Mouse (Mus musculus) spleen, postnatal 10 days (tissue): Measurements from ENCODE around the gene Ifi214.
"Not testable (repeated sequence)": the region's sequence is repeated elsewhere in the genome, so short reads cannot be mapped to it uniquely, and the experiment has no call there.

ENCODE experiments used
- DNase-seq, 2 experiments: peaks; one replicate each; pipeline ENCODE4 v3.0.0; 2021 to 2022; ENCODE audit warnings: low spot score in 2 of 2

Ifi214 gene

DNA sequence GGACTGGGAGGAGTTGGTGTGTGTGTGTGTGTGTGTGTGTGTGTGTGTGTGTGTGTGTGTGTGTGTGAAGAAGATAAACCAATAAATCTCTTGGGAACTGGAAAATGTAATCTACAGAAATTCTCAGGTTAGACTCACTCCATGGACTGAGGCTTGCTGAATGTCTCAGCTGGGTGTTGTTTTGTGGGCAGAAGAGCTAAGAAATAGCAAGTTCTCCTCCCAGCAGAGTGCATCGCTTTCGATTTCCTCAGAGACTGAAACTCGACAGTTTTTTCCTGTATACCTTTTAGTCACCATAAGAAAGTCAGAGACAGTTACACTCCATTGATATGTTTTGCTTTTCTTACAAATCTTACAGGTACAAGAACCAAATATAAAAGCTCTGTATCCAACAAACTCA is at the start of gene Ifi214:
TSS of gene Ifi214 (minus strand) at position 167 of the 400 bp plus-strand sequence.
- not testable (repeated sequence) for DNase-seq

DNA sequence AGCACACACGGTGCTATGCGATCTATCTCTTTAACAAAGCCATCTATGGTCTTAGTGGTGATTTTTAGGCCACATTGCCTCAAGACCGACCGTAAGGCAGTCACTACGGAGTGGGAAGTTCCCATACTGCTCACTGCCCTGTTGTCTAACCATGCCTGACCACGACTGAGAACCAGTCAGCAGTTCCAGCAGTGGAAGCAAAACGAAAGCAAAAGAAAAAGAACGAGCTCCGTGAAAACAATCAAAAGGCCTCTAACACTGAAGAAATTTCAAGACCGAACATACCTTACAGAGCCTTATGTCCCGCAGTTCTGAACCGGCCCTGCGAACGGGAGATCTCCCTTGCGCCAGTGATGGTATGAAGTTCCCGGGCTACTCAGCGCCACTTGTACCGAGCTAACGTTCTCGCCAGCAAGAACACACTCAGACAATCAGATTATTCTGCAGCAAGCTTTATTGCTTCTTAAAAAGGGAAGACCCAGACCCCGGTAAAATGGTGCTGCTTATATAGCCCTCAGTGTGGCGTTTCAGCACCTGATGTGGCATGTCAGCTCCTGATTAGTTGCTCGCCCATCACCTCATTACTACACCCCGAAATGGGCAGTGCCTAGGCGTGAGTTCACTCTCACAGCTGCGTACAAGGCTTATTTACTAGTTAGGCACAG is 44.3 kb upstream of the Ifi214 start:
- no peak for DNase-seq

DNA sequence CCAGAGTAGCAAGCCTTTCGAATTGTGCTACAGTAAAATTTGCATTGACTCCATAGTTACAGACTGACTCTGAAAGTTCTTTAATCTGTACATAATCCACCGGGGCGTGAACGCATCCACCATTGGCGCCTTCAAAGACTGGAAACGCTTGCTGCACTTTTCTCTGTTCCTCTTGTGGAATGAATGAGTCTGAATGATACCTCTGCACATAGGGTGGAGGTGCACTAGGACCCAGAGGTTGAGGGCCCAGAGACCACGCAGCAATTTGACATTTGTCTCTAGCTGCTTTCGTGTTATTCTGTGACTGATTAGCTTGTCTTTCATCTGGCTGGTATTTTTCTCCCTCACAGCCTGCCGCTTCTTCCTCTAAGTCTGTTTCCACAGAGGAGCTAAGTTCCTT is 43.3 kb upstream of the Ifi214 start:
- no peak for DNase-seq

DNA sequence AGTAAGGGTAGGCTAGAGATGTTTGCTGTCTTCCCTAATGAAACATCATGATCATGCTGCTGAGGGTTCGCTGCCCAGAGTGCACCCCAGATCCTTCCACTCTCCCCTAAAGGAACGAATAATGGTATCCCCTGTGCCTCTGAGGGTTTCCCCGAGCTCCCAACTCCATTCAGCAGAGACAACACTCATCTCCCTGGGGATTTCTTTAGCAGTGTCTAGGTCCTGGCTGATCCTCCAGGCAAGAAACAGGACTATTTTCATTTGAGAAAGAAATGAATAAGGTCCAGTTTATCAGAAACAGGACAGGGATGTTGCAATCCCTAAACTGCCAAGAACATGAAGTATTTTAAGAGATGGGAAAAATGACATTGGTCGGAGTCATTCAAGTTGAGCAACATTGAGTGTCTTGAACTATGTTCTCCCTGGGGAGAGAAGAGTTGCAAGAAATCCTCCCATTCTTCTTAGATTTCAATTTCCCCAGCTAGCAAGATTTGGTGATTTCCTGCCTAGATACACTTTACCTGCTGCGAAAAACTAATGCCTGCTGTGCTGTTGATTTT is 14.8 kb upstream of the Ifi214 start:
- not testable (repeated sequence) for DNase-seq

DNA sequence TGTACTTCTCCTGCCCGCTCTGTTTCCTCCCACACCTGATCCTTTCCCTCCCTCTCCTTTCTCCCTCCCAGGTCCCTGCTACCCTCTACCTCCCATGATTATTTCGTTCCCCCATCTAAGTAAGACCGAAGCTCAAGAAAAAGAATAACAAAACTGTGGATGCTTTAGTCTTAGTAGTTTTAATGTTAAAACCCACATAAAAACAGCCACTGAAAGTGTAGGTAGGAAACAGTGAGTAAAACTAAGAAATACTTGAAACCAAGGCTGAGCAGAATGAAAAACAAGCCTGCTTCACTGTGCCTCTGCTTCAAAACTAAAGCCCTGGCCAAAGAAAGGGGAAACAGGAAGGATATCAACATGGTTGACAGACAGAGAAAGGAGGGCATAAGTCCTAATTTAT is 13.0 kb upstream of the Ifi214 start:
- not testable (repeated sequence) for DNase-seq

DNA sequence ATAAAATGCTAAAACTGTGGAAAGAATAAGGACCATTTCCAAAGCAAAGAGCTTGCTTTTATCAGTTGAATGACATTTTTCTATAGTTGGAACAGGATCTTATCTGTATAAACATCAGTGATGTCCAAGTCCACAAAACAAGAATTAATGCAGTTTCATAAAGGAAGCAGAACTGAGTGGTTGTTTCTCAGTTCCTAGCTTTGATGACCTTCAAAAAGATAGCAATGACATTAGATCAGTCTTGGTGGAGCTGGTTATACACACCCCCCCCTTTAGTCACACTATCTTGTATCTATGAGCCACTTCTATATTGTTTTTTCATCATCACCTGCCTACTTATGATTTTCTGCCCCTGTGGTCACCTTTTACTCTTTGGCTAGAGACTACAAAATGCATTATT is 14.3 kb downstream of the Ifi214 start:
- no peak for DNase-seq

DNA sequence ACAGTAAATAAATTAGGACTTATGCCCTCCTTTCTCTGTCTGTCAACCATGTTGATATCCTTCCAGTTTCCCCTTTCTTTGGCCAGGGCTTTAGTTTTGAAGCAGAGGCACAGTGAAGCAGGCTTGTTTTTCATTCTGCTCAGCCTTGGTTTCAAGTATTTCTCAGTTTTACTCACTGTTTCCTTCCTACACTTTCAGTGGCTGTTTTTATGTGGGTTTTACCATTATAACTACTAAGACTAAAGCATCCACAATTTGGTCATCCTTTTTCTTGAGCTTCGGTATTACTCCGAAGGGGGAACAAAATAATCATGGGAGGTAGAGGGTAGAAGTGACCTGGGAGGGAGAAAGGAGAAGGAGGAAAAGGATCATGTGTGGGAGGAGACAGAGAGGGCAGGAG is 25.2 kb downstream of the Ifi214 start:
- DNase-seq: not testable (repeated sequence)

DNA sequence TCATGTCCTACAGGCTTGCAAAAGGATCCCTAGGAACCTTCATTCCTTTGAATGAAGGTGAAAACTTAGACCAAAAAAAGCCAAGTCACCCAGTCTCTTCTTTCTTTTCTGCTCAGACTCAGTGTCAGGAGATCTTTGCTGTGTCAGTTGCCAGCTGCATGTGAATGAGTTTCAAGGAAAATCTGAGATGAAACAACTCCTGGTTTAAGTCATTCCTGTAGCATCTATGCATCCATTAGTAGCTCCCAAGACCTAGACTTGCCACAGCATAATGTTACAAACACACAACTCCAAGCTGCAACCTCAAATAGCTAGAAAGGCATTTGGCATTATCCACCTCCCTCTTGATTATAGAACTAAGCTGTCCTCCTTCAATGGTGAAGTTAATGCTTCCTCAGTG is 44.3 kb downstream of the Ifi214 start:
- not testable (repeated sequence) for DNase-seq

DNA sequence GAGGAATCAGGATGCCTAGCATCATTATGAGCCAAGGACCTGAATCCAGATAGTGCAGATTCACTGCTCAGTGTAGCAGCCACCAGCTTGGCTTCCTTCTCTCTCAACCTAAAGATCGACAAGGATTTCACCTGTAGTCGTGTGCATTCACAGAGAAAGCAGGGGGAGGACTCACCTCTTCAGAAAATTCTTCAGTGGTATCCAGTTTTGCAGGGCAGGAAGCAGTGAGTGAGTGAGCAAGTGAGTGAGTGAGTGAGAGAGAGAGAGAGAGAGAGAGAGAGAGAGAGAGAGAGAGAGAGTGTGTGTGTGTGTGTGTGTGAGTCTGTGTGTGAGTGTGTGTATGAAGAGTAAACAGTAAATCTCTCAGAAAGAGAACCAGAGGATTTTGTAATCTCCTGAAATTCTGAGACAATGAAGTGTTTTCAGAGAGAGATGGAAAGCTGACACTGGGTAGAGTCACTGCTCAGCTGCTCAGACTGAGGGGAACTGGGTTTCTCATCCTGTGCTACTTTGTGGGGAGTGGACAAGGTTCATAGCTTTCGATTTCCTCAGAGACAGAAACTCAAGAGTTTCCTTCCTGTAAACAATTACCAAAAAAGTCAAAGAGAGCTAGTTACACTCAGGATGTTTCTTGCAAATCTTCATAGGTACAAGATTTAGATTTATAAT is 44.8 kb downstream of the Ifi214 start, which contains the start of gene Ifi206:
TSS of gene Ifi206 (minus strand) at position 230 of the 669 bp plus-strand sequence.
- DNase-seq: peak in 1 of 2 experiments; percentile 24

DNA sequence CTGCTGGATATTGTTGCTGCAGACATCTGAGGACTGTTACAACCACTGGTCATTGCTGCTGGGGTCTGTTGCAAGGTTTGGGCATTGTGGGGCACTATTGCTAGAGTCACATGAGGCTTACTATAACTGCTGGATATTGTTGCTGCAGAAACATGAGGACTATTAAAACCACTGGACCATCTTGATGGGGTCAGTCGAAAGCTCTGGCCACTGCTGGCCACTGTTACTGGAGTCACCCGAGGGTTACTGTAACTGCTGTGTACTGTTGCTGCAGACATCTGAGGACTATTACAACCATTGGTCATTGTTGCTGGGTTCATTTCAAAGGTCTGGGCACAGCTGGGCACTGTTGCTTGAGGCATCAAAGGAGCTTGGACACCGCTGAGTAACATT is 54.6 kb downstream of the Ifi214 start:
- DNase-seq: not testable (repeated sequence)

DNA sequence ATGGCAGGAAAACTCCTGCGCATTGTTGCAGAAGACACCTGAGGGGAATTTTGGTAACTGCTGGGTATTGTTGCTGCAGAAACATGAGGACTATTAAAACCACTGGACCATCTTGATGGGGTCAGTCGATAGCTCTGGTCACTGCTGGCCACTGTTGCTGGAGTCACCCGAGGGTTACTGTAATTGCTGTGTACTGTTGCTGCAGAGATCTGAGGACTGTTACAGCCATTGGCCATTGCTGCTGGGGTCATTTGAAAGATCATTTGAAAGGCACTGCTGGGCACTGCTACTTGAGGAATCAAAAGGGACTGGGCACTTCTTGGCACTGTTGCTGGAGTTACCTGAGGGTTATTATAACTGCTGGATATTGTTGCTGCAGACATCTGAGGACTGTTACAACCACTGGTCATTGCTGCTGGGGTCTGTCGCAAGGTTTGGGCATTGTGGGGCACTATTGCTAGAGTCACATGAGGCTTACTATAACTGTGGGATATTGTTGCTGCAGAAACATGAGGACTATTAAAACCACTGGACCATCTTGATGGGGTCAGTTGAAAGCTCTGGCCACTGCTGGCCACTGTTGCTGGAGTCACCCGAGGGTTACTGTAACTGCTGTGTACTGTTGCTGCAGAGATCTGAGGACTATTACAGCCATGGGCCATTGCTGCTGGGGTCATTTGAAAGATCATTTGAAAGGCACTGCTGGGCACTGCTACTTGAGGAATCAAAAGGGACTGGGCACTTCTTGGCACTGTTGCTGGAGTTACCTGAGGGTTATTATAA is 55.2 kb downstream of the Ifi214 start:
- DNase-seq: not testable (repeated sequence)
